Mouse (Mus musculus): ENCODE results near the gene Olfr871.
"Not testable (repeated sequence)": the region's sequence is repeated elsewhere in the genome, so short reads cannot be mapped to it uniquely, and the experiment has no call there.

The Olfr871 gene

DNA sequence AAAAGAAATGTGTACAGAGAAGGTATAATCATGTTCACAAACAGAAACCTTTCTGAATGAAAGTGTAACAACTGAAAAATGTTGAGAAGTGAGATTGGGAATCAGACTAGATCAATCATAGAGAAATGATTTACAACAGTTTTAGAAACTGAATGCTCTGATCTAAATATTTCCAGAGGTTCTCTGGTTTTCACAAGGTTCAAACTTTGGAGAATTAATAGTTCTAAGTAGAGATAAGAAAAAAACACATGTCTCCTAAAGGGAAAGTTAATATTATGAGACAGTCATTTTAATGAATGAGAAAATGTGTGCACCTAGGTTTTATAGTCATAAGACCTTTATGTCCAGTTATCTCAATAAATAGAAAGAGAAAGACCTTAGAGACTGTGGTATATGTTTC is at the start of gene Olfr871:
Gene Olfr871 (plus strand): TSS at position 301 of the 400 bp plus-strand sequence.
- no peak for DNase-seq

DNA sequence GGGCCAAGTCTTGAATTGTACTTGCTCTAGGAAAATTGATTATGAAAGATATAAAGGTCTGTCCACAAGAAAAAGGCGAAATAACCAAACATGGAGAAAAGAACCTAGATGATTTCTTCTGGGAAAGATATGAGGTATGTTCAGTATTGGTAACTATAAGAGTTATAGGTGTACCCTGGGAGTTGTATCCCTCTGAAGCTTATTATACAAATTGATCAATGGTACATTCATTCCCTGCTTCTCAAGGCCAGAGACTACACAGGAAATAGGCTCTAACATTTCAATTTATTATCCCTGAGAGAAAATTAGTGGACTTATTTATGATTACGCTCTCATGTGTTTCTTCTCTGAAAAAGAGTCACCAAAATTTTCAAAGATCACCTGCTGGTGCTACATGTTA is 38.0 kb upstream of the Olfr871 start, which contains the start of gene Olfr870:
Gene Olfr870 (minus strand): TSS at position 101 of the 400 bp plus-strand sequence.
- no peak for DNase-seq

DNA sequence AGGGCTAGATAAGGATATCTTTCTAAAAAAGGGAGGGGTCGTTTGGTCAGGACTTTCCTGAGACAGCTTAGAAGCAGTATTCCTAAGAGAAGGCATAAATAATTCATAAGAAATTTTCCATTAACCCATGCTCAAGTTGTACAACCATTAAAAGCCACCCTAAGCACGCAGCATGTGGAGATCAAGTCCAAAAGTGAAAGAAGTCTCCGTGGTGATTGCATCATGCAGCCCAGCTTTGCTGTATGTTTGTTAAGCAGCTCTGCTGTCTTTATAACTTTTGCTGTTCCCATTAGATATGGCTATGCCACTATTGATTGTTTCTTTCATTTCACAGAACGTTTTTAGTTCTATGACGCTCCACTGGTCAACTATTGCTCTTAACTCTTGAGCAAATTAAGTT is 32.5 kb upstream of the Olfr871 start:
- no peak for DNase-seq

DNA sequence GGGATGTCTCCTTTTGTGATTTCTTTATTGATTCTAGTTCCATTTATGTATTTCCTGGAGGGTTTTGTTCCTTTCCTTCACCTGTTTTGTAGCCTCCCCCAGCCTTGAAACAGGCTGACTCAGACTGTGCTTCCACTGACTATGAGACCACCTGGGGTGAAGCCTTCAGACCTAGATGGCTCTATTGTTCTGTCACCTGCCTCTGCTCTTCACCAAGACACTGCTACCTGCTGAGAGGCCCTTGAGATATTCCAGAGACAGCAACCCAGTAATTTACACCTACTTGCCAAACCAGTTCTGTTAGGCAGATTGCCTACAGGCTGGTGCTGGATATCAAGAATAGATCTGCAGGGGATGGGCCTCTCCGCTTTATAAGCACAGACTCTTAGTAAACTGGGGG is 9.9 kb upstream of the Olfr871 start:
- DNase-seq, result no peak

DNA sequence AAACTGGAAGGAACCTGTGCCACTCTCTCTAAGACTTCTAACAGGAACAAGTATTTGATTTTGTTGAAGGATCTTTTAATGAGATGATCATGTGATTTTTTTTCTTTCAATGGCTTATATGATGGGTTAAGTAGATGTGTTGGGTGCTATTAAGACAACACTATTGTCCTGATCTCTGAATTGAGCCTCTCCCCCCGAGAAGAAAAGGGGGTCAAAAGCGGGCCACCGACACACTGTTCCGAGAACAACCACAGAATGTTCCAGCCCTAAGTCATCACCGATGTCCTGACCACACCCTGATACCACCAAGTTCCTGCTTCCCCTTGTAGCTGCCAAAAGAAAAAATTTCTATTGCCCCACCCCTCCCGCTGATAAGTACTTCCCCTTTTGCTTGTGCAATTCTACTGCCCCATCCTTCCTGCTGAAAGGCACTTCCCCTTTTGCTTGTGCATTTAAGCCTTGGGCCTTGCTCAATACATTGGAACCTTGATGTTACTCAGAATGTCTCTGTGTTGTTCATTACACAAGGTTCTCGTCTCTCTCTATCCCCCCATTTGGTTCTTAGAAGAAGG is 8.5 kb upstream of the Olfr871 start:
- DNase-seq, result not testable (repeated sequence)

DNA sequence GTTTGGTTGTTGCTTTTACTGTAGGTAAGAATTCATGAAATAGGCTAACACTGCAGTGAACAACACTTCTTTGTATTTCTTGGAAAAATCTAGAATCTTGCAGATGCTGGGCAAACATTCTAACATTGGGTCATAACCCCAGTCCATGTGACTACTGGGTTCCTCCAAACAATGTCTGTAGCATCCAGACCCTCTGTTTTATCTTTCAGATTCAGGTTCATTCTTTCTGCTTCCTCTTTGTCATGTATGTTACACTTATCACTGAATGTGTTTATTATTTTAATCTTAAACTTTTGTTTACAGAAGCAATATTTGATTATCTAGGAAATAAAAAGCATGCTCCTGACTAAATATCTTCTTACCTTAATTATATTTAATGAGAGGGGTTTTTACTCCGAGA is 1.2 kb upstream of the Olfr871 start:
- DNase-seq, result no peak

- DNase-seq, result no peak
These were observed 530 bp upstream of the Olfr871 start for GRCm38 (mm10) chr9:20211477-20211876.

DNA sequence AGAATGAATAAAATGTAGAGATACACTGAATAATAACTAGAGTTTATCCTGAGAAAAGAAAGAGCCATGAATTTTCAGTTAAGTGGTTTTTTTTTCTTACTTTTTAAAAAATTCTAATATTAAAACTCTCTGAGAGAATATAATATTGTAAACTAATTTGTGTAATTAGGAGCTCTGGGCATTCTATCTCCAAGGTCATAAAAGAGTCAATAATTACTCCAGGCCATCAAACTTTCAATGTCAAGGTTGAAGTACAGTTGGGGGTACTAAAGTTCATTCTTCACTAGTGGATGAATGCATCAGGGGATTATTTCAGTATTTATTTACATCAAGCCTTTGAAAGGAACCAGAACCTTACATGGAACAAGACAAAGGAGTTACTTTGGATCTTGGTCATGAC is 24.8 kb downstream of the Olfr871 start, which contains the start of gene Olfr872:
Gene Olfr872 (plus strand): TSS at position 301 of the 400 bp plus-strand sequence.
- no peak for DNase-seq

DNA sequence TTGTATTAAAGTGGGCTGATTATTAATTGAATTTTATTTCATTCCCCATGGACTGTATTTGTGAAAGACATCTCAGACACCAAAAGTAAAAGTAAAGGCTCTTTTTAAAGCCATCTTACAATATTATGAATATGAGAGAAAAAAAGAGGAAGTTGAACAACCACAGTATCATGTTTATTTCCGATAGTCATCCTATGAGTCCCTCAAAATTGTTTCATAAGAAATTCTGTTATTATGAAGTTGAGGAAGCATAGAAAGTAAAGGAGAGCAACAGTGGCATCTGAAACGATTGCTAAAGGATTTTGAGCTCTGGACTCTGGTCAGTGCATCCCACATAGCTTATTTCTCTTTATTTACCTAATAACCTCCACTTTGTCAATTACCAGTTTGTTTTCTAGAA is 25.4 kb downstream of the Olfr871 start:
- DNase-seq, result no peak
